Comparison of ENCODE assay signal across 8 mouse cellular contexts in the genomic region with DNA sequence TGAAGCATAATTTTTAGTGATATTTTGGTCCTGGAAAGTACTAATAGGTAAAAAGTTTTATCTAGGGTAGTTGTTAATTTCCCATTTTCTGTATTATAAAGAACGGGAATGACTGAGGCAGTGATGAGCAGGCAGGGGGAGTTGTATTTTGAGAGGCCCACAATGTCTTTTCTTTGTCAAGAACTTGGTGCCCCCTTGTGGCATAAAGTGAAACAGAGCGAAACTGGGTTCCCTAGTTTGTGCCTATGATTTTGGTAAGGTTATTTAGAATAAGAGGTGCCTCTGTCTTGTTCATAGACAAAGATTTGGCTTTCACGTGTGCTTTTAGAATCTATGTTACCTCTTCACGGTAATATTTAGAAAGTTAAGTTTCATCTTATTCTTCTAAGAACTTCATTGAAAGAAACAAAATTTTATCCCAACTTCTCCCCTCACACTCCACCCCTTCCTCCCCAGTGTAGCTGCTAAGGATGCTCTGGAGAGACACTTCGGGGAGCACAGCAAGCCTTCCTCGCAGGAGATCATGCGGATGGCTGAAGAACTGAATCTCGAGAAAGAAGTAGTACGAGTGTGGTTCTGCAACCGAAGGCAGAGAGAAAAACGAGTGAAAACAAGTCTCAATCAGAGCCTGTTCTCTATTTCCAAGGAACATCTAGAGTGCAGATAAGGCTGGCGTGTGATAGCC. TPM values are rescaled to one million over a fixed set of nuclear protein-coding genes. Genes with fewer than 3 reads are reported as not detected.
DNase-seq lines count a peak whose midpoint lies in the region; ATAC-seq and TF ChIP-seq lines count a peak whose summit lies in the region.

No protein-coding gene starts in this region.

- 32% methylated on average over 12 of the region's 12 CpGs for WGBS in embryonic facial prominence, embryonic 10.5 days
- WGBS in kidney, postnatal 0 days = 31% methylated on average over 12 of the region's 12 CpGs
- WGBS in liver, postnatal 0 days (ENCODE audit: insufficient replicate concordance) = 26% methylated on average over 12 of the region's 12 CpGs
- 29% methylated on average over 12 of the region's 12 CpGs for WGBS in stomach, postnatal 0 days

- peaks cover 7% of the 10 kb centered on the region; the same call in 1 of the 2 replicates for H3K4me1 ChIP-seq in embryonic facial prominence, embryonic 10.5 days
- no peaks in the 10 kb centered on the region for H3K4me1 ChIP-seq in kidney, postnatal 0 days (replicated peaks; ENCODE audit: insufficient read depth, low read length)
- H3K4me1 ChIP-seq in liver, postnatal 0 days (ENCODE audit: insufficient read depth) = no peaks in the 10 kb centered on the region
- no peaks in the 10 kb centered on the region for H3K4me1 ChIP-seq in stomach, postnatal 0 days (replicated peaks; ENCODE audit: control insufficient read depth, insufficient read depth)

- H3K36me3 ChIP-seq in embryonic facial prominence, embryonic 10.5 days (replicated peaks) = no peaks in the 10 kb centered on the region
- 0 out of 2 replicates have a peak, but pooled peaks cover 4% of the 10 kb centered on the region for H3K36me3 ChIP-seq in kidney, postnatal 0 days (ENCODE audit: insufficient read depth, low read length)
- H3K36me3 ChIP-seq in liver, postnatal 0 days (replicated peaks; ENCODE audit: insufficient read depth, low read length) = no peaks in the 10 kb centered on the region
- 0 out of 2 replicates have a peak, but pooled peaks cover 3% of the 10 kb centered on the region for H3K36me3 ChIP-seq in stomach, postnatal 0 days (ENCODE audit: control insufficient read depth, insufficient read depth, low read length)

- TF ChIP-seq EP300 in liver, postnatal 0 days (IDR thresholded peaks at IDR 0.05; ENCODE audit: low read depth) = no peak
- TF ChIP-seq EP300 in stomach, postnatal 0 days (optimal IDR thresholded peaks at IDR 0.05) = no peak

- H3K9ac ChIP-seq in kidney, postnatal 0 days (ENCODE audit: low read depth, low read length) = no peak overlapping the region
- H3K9ac ChIP-seq in liver, postnatal 0 days (replicated peaks) = no peak overlapping the region
- H3K9ac ChIP-seq in stomach, postnatal 0 days (ENCODE audit: low read length) = no peak overlapping the region

- peak; percentile 14 for DNase-seq in cerebellum, adult 9-10 months
- DNase-seq in cerebellum, adult 8-10 months = no peak
- DNase-seq in ovary, postnatal 14 days (ENCODE audit: low spot score) = peak; percentile 24
- DNase-seq in ovary, adult 18-20 months (ENCODE audit: low spot score) = no peak
- peak; percentile 50 for DNase-seq in embryonic facial prominence, embryonic 10.5 days (ENCODE audit: low spot score)
- peak; percentile 57 for DNase-seq in kidney, postnatal 0 days (ENCODE audit: low spot score)
- DNase-seq in liver, postnatal 0 days = no peak
- DNase-seq in stomach, postnatal 0 days (ENCODE audit: low spot score) = no peak

- no peak for ATAC-seq in kidney, postnatal 0 days (replicated peaks; ENCODE audit: low FRiP score, low read depth)
- ATAC-seq in liver, postnatal 0 days = no peak
- ATAC-seq in stomach, postnatal 0 days (ENCODE audit: low FRiP score, low TSS enrichment) = no peak

- H3K4me3 ChIP-seq in embryonic facial prominence, embryonic 10.5 days = no peak overlapping the region
- no peak overlapping the region for H3K4me3 ChIP-seq in kidney, postnatal 0 days (replicated peaks; ENCODE audit: low read depth, low read length)
- H3K4me3 ChIP-seq in liver, postnatal 0 days (ENCODE audit: low read depth, low read length) = no peak overlapping the region
- H3K4me3 ChIP-seq in stomach, postnatal 0 days (ENCODE audit: low read depth, low read length) = no peak overlapping the region

- H3K4me2 ChIP-seq in kidney, postnatal 0 days (ENCODE audit: low read length) = no peak overlapping the region
- H3K4me2 ChIP-seq in liver, postnatal 0 days (ENCODE audit: low read depth, low read length) = no peak overlapping the region
- no peak overlapping the region for H3K4me2 ChIP-seq in stomach, postnatal 0 days (replicated peaks; ENCODE audit: low read depth)

- H3K27me3 ChIP-seq in embryonic facial prominence, embryonic 10.5 days (replicated peaks; ENCODE audit: low read depth, poor library complexity, severe bottlenecking) = no peaks in the 10 kb centered on the region
- no peaks in the 10 kb centered on the region for H3K27me3 ChIP-seq in kidney, postnatal 0 days (ENCODE audit: insufficient read depth, low read length)
- H3K27me3 ChIP-seq in liver, postnatal 0 days (ENCODE audit: insufficient read depth, low read length) = no peaks in the 10 kb centered on the region
- H3K27me3 ChIP-seq in stomach, postnatal 0 days (ENCODE audit: control insufficient read depth, insufficient read depth, low read length) = no peaks in the 10 kb centered on the region

- peak; percentile 70 for TF ChIP-seq CTCF in kidney, postnatal 0 days (IDR thresholded peaks at IDR 0.05; ENCODE audit: low read depth)
- TF ChIP-seq CTCF in liver, postnatal 0 days (IDR thresholded peaks at IDR 0.05; ENCODE audit: low read depth) = peak; percentile 56
- TF ChIP-seq CTCF in stomach, postnatal 0 days (IDR thresholded peaks at IDR 0.05; ENCODE audit: low read depth) = peak; percentile 76

- no peak overlapping the region for H3K27ac ChIP-seq in embryonic facial prominence, embryonic 10.5 days (replicated peaks)
- no peak overlapping the region for H3K27ac ChIP-seq in kidney, postnatal 0 days
- H3K27ac ChIP-seq in liver, postnatal 0 days (ENCODE audit: low read depth) = no peak overlapping the region
- no peak overlapping the region for H3K27ac ChIP-seq in stomach, postnatal 0 days (replicated peaks)

- no peaks in the 10 kb centered on the region for H3K9me3 ChIP-seq in embryonic facial prominence, embryonic 10.5 days
- no peaks in the 10 kb centered on the region for H3K9me3 ChIP-seq in kidney, postnatal 0 days (replicated peaks; ENCODE audit: low read length)
- no peaks in the 10 kb centered on the region for H3K9me3 ChIP-seq in liver, postnatal 0 days (ENCODE audit: low read length)
- no peaks in the 10 kb centered on the region for H3K9me3 ChIP-seq in stomach, postnatal 0 days (ENCODE audit: control insufficient read depth, low read length)

RNA-seq across cellular contexts. Expression of gene Pou1f1, which starts 13.1 kb away (rescaled TPM):
- not detected in 2 replicates for polyA plus RNA-seq in embryonic facial prominence, embryonic 10.5 days (2016; fragmentation: Nextera tagmentation; extraction: Ambion mirVana)
- 0.05 TPM in 1 of 2 replicates, not detected in the other for polyA plus RNA-seq in kidney, postnatal 0 days (2015; fragmentation: Nextera tagmentation; extraction: Ambion mirVana)
- polyA plus RNA-seq in liver, postnatal 0 days (2015; fragmentation: Nextera tagmentation; extraction: Ambion mirVana) = not detected in 2 replicates
- polyA plus RNA-seq in stomach, postnatal 0 days (2015; fragmentation: Nextera tagmentation; extraction: Ambion mirVana) = 0.10 and 0.11 TPM in 2 replicates

RNA-seq across cellular contexts. Expression of gene Chmp2b, which starts 29.1 kb away (rescaled TPM):
- polyA plus RNA-seq in embryonic facial prominence, embryonic 10.5 days (2016; fragmentation: Nextera tagmentation; extraction: Ambion mirVana) = 57.1 and 60.9 TPM in 2 replicates
- polyA plus RNA-seq in kidney, postnatal 0 days (2015; fragmentation: Nextera tagmentation; extraction: Ambion mirVana) = 126 and 130 TPM in 2 replicates
- 26.6 and 26.7 TPM in 2 replicates for polyA plus RNA-seq in liver, postnatal 0 days (2015; fragmentation: Nextera tagmentation; extraction: Ambion mirVana)
- 131 and 138 TPM in 2 replicates for polyA plus RNA-seq in stomach, postnatal 0 days (2015; fragmentation: Nextera tagmentation; extraction: Ambion mirVana)

Comparison
In these comparisons a context has a peak if more than half of its experiments do, and no peak if none do; other contexts are left out.
1. DNase-seq: peak in cerebellum, adult 9-10 months (single experiment), ovary, postnatal 14 days (single experiment), embryonic facial prominence, embryonic 10.5 days (single experiment) and kidney, postnatal 0 days (single experiment); none in cerebellum, adult 8-10 months (single experiment), ovary, adult 18-20 months (single experiment), liver, postnatal 0 days (single experiment) and stomach, postnatal 0 days (single experiment).
2. Peak in every context shown above with its lines, with median percentiles within 50 percentile points of each other: CTCF ChIP-seq.